Mouse (Mus musculus): ENCODE results near the gene OR5BS1P.

- no peak for TF ChIP-seq MYOD1 (IDR thresholded peaks at IDR 0.05; ENCODE audit: control insufficient read depth, insufficient read length, low read depth)
- TF ChIP-seq CTCF (IDR thresholded peaks at IDR 0.05; ENCODE audit: control insufficient read depth, insufficient read depth, insufficient read length): no peak
- TF ChIP-seq FOSL1 (IDR thresholded peaks at IDR 0.05; ENCODE audit: insufficient read depth, low read length, poor library complexity, severe bottlenecking): no peak
Measured at GRCm38 (mm10) chr15:98509387-98509786, 39.7 kb downstream of the OR5BS1P start.

All from C2C12 (cell line).